Mouse (Mus musculus) MEL (cell line): Measurements from ENCODE around the gene Pate1.

ENCODE experiments used
- CTCF ChIP-seq, 3 experiments: IDR thresholded peaks in 2 of 3; conservative IDR thresholded peaks in 1 of 3; 2 replicates each; pipeline ENCODE4 v1.5.1; 2011 to 2012; ENCODE audit warnings: low read length in 3 of 3, low read depth in 2 of 3, mild to moderate bottlenecking in 2 of 3, improper control_type of control experiment in 1 of 3, inconsistent platforms in 1 of 3, mixed read lengths in 1 of 3, moderate library complexity in 1 of 3; ENCODE audit not compliant: control insufficient read depth in 1 of 3, insufficient read depth in 1 of 3, poor library complexity in 1 of 3, severe bottlenecking in 1 of 3
- EP300 ChIP-seq, 2 experiments: IDR thresholded peaks; 2 replicates each; pipeline ENCODE4 v1.6.1; 2011; ENCODE audit warnings: improper control_type of control experiment in 2 of 2, low read length in 2 of 2, low read depth in 1 of 2, mild to moderate bottlenecking in 1 of 2
- ETS1 ChIP-seq: IDR thresholded peaks from 2 replicates; pipeline ENCODE4 v1.6.1; 2012; ENCODE audit warnings: low read depth, mild to moderate bottlenecking, inconsistent platforms, low read length, improper control_type of control experiment, moderate library complexity
- MAFK ChIP-seq: IDR thresholded peaks from 2 replicates; pipeline ENCODE4 v1.6.1; 2011; ENCODE audit warnings: low read depth, mild to moderate bottlenecking, low read length, improper control_type of control experiment, borderline replicate concordance
- MYC ChIP-seq: IDR thresholded peaks from 2 replicates; pipeline ENCODE4 v1.6.1; 2011; ENCODE audit warnings: low read depth, mild to moderate bottlenecking, low read length, improper control_type of control experiment, moderate library complexity
- NRF1 ChIP-seq: IDR thresholded peaks from 2 replicates; pipeline ENCODE4 v1.6.1; 2014; ENCODE audit warnings: low read depth, mild to moderate bottlenecking, inconsistent platforms, low read length, improper control_type of control experiment, moderate library complexity; ENCODE audit not compliant: poor library complexity, insufficient read depth, severe bottlenecking
- POLR2A ChIP-seq, 2 experiments: IDR thresholded peaks; 2 replicates each; pipeline ENCODE4 v1.6.1; 2011 to 2012; ENCODE audit warnings: low read length in 2 of 2, mild to moderate bottlenecking in 2 of 2, control low read depth in 1 of 2, improper control_type of control experiment in 1 of 2, low read depth in 1 of 2, moderate library complexity in 1 of 2; ENCODE audit not compliant: control insufficient read depth in 1 of 2, insufficient read depth in 1 of 2, poor library complexity in 1 of 2
- RAD21 ChIP-seq: IDR thresholded peaks from 2 replicates; pipeline ENCODE4 v1.6.1; 2011; ENCODE audit warnings: mild to moderate bottlenecking, low read depth, low read length, improper control_type of control experiment
- TAL1 ChIP-seq: IDR thresholded peaks from 2 replicates; pipeline ENCODE4 v1.6.1; 2012; ENCODE audit warnings: mild to moderate bottlenecking, inconsistent platforms, low read length, moderate library complexity, mixed read lengths
- UBTF ChIP-seq: IDR thresholded peaks from 2 replicates; pipeline ENCODE4 v1.6.1; 2012; ENCODE audit warnings: low read depth, mild to moderate bottlenecking, inconsistent platforms, low read length, improper control_type of control experiment, moderate library complexity, borderline replicate concordance; ENCODE audit not compliant: insufficient read depth
- USF1 ChIP-seq: IDR thresholded peaks from 2 replicates; pipeline ENCODE4 v1.6.1; 2014; ENCODE audit warnings: low read depth, mild to moderate bottlenecking, inconsistent platforms, low read length, improper control_type of control experiment, moderate library complexity
- ZKSCAN1 ChIP-seq: IDR thresholded peaks from 2 replicates; pipeline ENCODE4 v1.6.1; 2012; ENCODE audit warnings: low read depth, mild to moderate bottlenecking, inconsistent platforms, low read length, improper control_type of control experiment, moderate library complexity
- ZNF384 ChIP-seq: IDR thresholded peaks from 2 replicates; pipeline ENCODE4 v1.6.1; 2012; ENCODE audit warnings: low read depth, mild to moderate bottlenecking, inconsistent platforms, low read length, improper control_type of control experiment

DNA sequence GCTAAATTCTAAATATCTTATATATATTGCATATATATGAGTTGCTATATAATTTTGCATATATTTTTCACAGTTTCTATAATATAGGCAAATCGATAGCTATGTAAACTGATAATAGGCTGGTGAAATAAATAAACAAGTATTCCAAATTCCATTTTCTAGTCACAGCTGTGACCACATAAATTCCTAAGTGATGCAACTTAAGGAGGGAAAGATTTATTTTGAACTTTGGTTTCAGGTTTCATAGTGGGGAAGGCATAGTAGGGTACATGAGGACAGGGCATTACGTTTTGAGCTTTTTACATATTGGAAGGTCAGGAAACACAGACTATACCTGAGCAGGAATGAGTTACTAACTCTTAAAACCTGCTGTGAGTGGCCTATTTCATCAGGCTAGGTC lies 13.6 kb downstream of the Pate1 start:
- TF ChIP-seq POLR2A (IDR thresholded peaks at IDR 0.05; ENCODE audit: control insufficient read depth in 1 of 2, insufficient read depth in 1 of 2, low read depth in 1 of 2, low read length in 2 of 2, poor library complexity in 1 of 2) = no peak
- no peak for TF ChIP-seq TAL1
- no peak for TF ChIP-seq ZKSCAN1
- no peak for TF ChIP-seq CTCF (IDR thresholded peaks at IDR 0.05 in 2 of 3, conservative IDR thresholded peaks at IDR 0.05 in 1 of 3; ENCODE audit: control insufficient read depth in 1 of 3, insufficient read depth in 1 of 3, low read depth in 2 of 3, low read length in 3 of 3, poor library complexity in 1 of 3, severe bottlenecking in 1 of 3)
- no peak for TF ChIP-seq RAD21
- no peak for TF ChIP-seq ETS1
- TF ChIP-seq ZNF384 = no peak
- no peak for TF ChIP-seq USF1
- TF ChIP-seq UBTF = no peak
- no peak for TF ChIP-seq EP300 (IDR thresholded peaks at IDR 0.05; ENCODE audit: low read depth in 1 of 2, low read length in 2 of 2)
- TF ChIP-seq MAFK = no peak
- no peak for TF ChIP-seq NRF1
- no peak for TF ChIP-seq MYC
